Mouse (Mus musculus) hindbrain, embryonic 15.5 days (tissue): ENCODE measurements around the gene Ubxn6. TPM values are rescaled to one million over a fixed set of nuclear protein-coding genes. Genes with fewer than 3 reads are reported as not detected.

Source experiments
- ATAC-seq: fragments of 200-750 bp; cut with Nextera tagmentation; 2 replicates; pipeline ENCODE4 v1.8.0; 2017; ENCODE audit warnings: low read depth, moderate number of reproducible peaks, moderate TSS enrichment; ENCODE audit not compliant: low FRiP score
- H3K27ac ChIP-seq: fragments of 300-500 bp; sonication (generic); replicated peaks from 2 replicates; pipeline ENCODE4 v1.5.1; 2015; ENCODE audit warnings: mild to moderate bottlenecking, inconsistent platforms
- H3K27me3 ChIP-seq: fragments of 300-500 bp; sonication (generic); 2 replicates; pipeline ENCODE4 v1.6.1; 2015; ENCODE audit warnings: control low read depth, inconsistent platforms
- H3K36me3 ChIP-seq: fragments of 300-500 bp; sonication (generic); 2 replicates; pipeline ENCODE4 v1.6.1; 2015; ENCODE audit warnings: control low read depth, inconsistent platforms
- H3K4me1 ChIP-seq: fragments of 300-500 bp; sonication (generic); replicated peaks from 2 replicates; pipeline ENCODE4 v1.6.1; 2015; ENCODE audit warnings: control low read depth, inconsistent platforms
- H3K4me2 ChIP-seq: fragments of 300-500 bp; sonication (generic); 2 replicates; pipeline ENCODE4 v1.6.1; 2015; ENCODE audit warnings: moderate library complexity, mild to moderate bottlenecking, inconsistent platforms
- H3K4me3 ChIP-seq: fragments of 300-500 bp; sonication (generic); 2 replicates; pipeline ENCODE4 v1.5.1; 2015; ENCODE audit warnings: mild to moderate bottlenecking, inconsistent platforms
- H3K9ac ChIP-seq: fragments of 300-500 bp; sonication (generic); 2 replicates; pipeline ENCODE4 v1.6.1; 2015; ENCODE audit warnings: inconsistent platforms
- H3K9me3 ChIP-seq: fragments of 300-500 bp; sonication (generic); 2 replicates; pipeline ENCODE4 v1.6.1; 2016; ENCODE audit warnings: control low read depth, inconsistent platforms
- WGBS: fragments of 180-500 bp; shearing (Covaris S2); methylation state at CpG from one replicate; pipeline ENCODE4 v1.1.7; 2015; 5-methylcytosine and 5-hydroxymethylcytosine counted together
- polyA plus RNA-seq: library from polyadenylated mRNA; unstranded; fragments of >200 nt; fragmentation: Nextera tagmentation; extraction: Ambion mirVana; gene quantifications from 2 replicates; pipeline ENCODE4 v1.2.1, GENCODE M21; 2015

Gene Ubxn6
- polyA plus RNA-seq, 1 experiment from 2014 or later, result 76.1 TPM

DNA sequence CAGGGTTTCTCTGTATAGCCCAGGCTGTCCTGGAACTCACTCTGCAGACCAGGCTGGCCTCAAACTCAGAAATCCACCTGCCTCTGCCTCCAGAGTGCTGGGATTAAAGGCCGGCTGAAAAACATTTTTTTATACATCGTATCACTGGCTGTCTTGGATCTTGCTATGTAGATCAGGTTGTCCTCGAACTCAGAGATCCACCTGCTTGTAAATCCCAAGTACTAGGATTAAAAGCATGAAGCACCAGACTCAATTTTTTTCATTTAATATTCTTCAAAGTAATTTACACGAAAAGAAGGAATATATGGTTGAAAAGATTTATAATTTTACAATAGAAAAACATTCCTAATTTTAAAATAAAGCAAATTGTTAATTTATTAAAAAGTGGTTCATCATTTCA is 35.5 kb downstream of the Ubxn6 start:
- Histone ChIP-seq H3K36me3 (no peaks in the 10 kb centered on the region), H3K27me3 (no peaks in the 10 kb centered on the region), H3K9ac (no peak overlapping the region), H3K4me3 (peak overlapping the region; percentile 77; the same call in 1 of the 2 replicates), H3K9me3 (no peaks in the 10 kb centered on the region), H3K27ac (peak overlapping the region; percentile 79; the same call in 1 of the 2 replicates), H3K4me2 (peak overlapping the region; percentile 92), H3K4me1 (peaks cover 29% of the 10 kb centered on the region)
- ATAC-seq, result no peak
- 86% methylated on average over 4 of the region's 4 CpGs for WGBS

DNA sequence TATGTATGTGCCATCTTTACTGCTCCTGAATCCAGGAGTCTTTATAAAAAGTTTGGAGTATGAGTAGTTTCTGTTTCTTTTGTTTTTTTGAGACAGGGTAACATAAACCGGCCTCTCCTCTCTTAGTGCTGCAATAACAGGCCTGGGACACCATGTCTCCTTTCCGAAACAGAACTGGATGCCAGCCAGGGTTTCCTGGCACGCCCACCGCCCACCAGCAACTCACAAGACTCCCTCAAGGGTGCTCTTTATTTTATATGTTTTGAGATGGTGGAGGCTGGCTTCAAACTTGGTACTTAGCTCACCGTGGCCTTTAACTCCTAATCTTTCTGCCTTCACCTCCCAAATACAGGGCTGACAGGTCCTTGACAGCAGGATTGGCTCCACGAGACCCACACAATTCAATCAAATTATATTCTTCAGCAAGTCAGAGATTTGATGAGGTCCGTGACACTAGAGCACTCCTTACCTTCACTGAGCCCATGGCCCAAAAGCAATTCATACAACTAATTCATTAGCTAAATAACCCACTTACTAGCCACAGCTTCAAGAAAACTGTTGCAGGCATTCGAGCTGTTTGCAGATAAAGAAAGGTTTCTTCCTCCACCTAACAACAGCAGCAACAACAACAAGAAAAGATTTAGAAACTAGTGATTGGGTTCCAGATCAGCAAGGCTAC is 36.1 kb downstream of the Ubxn6 start:
- Histone ChIP-seq H3K4me3 (no peak overlapping the region), H3K36me3 (peaks cover 3% of the 10 kb centered on the region; the same call in 1 of the 2 replicates), H3K9ac (no peak overlapping the region), H3K9me3 (no peaks in the 10 kb centered on the region), H3K27me3 (no peaks in the 10 kb centered on the region), H3K4me1 (peaks cover 34% of the 10 kb centered on the region), H3K27ac (no peak overlapping the region), H3K4me2 (no peak overlapping the region)
- ATAC-seq, result no peak
- 88% methylated on average over 8 of the region's 8 CpGs for WGBS

DNA sequence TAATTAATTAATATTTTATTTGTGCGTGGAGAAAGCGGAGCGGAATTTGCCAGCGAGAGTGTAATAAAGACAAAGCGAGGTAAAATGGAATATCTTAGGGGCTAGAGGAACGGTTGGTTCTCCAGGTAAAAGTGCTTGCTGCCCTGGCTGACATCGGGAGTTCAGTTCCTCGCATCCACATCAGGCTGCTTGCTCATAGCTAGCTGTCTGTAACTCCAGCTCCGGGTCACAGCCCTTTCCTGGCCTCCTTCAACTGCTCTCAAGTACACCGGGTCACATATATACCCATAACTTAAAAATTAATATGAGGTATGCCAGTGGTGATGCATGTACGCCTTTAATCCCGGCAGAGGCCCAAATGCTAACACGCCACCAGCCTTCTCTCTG is 37.9 kb downstream of the Ubxn6 start:
- H3K27me3 ChIP-seq, result no peaks in the 10 kb centered on the region
- no peaks in the 10 kb centered on the region for H3K9me3 ChIP-seq
- no peak overlapping the region; the same call in 1 of the 2 replicates for H3K27ac ChIP-seq
- peak overlapping the region; percentile 62 for H3K4me2 ChIP-seq
- 36% methylated on average over 13 of the region's 13 CpGs for WGBS
- peaks cover 6% of the 10 kb centered on the region; the same call in 1 of the 2 replicates for H3K36me3 ChIP-seq
- ATAC-seq, result peak; percentile 19
- peaks cover 48% of the 10 kb centered on the region for H3K4me1 ChIP-seq
- H3K9ac ChIP-seq, result peak overlapping the region; percentile 3; the same call in 1 of the 2 replicates
- peak overlapping the region; percentile 99 for H3K4me3 ChIP-seq

DNA sequence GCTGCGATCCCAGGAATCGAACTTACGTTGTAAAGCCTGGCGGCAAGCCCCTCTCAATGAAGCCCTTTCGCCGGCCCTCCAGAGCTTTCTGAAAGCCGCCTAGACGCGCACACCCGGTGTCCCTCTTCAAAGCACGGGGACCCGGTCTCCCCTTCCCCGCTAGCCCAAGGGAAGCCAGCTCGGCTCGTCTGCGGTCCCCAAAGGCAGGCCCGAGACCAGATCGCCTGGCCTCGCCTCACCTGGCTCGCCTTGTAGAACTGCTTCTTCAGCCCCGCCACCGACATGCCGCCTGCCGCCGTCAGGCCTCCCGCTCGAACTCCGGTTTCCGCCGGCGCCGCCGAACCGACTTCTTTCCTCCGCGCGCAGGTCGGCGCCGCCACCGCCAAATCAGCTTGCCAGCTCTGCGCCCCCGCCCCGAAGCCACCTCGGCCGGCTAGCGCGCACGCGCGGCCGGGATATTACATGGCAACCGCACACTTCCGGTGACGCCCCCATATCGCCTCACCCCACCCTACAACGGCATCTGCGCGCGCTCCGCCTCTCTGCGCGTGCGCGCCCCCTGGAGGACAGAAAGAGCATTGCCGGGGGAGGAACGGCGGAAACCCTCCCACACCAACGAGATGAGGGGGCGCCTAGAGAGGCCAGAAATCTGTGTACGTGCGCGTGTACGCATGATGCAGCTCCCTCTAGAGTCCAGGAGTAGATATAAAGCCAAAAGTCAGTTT is 38.5 kb downstream of the Ubxn6 start, which contains the start of gene Sh3gl1:
Gene Sh3gl1, minus strand, starts transcription at position 460 of the 725 bp plus-strand sequence.
- Histone ChIP-seq H3K27ac (peak within 1 kb of the TSS; percentile 91), H3K27me3 (no peaks in the 10 kb centered on the region), H3K9ac (peak within 1 kb of the TSS; percentile 98), H3K9me3 (no peaks in the 10 kb centered on the region), H3K4me1 (peaks cover 48% of the 10 kb centered on the region), H3K36me3 (peaks cover 6% of the 10 kb centered on the region; the same call in 1 of the 2 replicates), H3K4me2 (peak within 1 kb of the TSS; percentile 62), H3K4me3 (peak within 1 kb of the TSS; percentile 99)
- peak; percentile 91 for ATAC-seq
- WGBS, result under 1% methylated on average over 74 of the region's 74 CpGs

DNA sequence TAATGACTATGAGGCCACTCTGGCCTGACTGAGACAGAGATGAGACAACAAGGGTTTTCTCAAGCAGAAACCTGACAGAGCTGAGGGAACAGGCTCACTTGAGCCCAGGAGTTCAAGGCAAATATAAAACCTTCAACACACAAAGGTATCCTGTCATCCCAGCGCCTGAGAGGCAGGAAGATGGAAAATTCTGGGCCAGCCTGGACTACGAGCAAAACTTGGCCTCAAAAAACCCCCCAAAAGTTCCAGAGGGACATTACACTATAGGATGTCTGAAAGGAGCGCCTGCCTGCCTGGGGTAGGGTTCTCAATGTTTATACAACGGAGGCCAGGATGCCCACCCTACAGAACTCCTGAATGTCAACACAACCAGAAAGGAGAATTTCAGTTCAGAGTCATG is 39.6 kb downstream of the Ubxn6 start:
- WGBS, result 84% methylated on average over 4 of the region's 4 CpGs
- peak overlapping the region; percentile 99 for H3K4me3 ChIP-seq
- H3K9ac ChIP-seq, result peak overlapping the region; percentile 98
- H3K27me3 ChIP-seq, result no peaks in the 10 kb centered on the region
- H3K27ac ChIP-seq, result no peak overlapping the region
- H3K4me2 ChIP-seq, result peak overlapping the region; percentile 62
- H3K4me1 ChIP-seq, result peaks cover 49% of the 10 kb centered on the region
- no peak for ATAC-seq
- H3K36me3 ChIP-seq, result peaks cover 6% of the 10 kb centered on the region; the same call in 1 of the 2 replicates
- no peaks in the 10 kb centered on the region for H3K9me3 ChIP-seq

DNA sequence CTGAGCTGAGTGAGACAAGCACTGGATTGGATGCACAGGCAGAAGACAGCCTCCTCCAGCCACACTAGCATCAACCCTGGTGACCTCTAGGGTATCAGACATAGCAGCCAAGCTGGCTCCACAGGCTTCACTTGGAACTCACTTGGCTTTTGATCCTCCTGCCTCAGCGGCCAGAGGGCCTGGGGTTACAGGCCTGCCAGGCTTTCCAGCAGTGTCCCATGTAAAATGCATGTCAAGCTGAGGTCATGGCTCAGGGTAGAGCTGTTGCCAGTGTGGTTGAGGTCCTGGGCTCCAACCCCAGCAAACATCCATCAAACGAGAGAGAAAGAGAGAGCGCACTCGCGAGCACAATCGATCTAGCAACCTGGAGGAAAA is 40.1 kb downstream of the Ubxn6 start:
- H3K36me3 ChIP-seq, result peaks cover 6% of the 10 kb centered on the region; the same call in 1 of the 2 replicates
- WGBS, result 87% methylated on average over 6 of the region's 6 CpGs
- no peak overlapping the region for H3K9ac ChIP-seq
- peak overlapping the region; percentile 62; the same call in 1 of the 2 replicates for H3K4me2 ChIP-seq
- H3K4me1 ChIP-seq, result peaks cover 50% of the 10 kb centered on the region
- H3K4me3 ChIP-seq, result no peak overlapping the region; the same call in 1 of the 2 replicates
- no peak overlapping the region for H3K27ac ChIP-seq
- no peaks in the 10 kb centered on the region for H3K27me3 ChIP-seq
- H3K9me3 ChIP-seq, result no peaks in the 10 kb centered on the region
- no peak for ATAC-seq

DNA sequence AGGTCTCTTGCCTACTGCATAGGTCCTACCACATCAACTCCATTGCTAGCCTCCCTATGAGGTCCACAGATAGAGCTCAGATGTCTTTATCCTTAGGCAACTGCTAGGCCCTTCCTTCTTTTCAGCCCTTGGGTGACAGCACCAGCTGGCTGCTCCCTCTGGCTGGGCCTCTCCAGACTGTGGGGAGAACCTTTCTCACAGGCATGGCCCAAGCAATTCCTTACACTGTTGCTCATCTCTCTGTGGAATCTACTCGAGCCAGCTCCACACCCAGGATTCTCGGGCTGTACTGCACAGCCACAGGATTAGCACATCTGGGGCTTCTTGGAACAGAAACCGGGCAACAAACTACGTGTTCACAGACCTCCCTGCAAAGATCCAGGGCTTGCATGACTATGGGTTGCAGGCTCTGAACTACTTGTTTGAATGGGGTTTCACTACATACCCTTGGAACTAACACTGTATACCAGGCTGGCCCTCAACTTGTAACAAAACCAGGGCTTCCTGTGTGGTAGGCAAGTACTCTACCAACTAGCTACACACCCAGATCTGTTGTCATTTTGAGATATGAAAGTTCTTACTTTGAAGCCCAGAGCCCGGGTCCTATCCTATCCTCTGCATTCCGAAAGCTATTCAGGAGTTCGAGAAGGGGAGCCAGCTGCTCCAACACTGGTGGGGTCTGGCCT is 40.6 kb downstream of the Ubxn6 start:
- H3K9ac ChIP-seq, result no peak overlapping the region; the same call in 1 of the 2 replicates
- H3K4me2 ChIP-seq, result no peak overlapping the region
- ATAC-seq, result no peak
- no peak overlapping the region for H3K4me3 ChIP-seq
- 93% methylated on average over 7 of the region's 7 CpGs for WGBS
- H3K36me3 ChIP-seq, result peaks cover 6% of the 10 kb centered on the region; the same call in 1 of the 2 replicates
- H3K4me1 ChIP-seq, result peaks cover 50% of the 10 kb centered on the region
- no peaks in the 10 kb centered on the region for H3K9me3 ChIP-seq
- H3K27me3 ChIP-seq, result no peaks in the 10 kb centered on the region
- no peak overlapping the region for H3K27ac ChIP-seq

DNA sequence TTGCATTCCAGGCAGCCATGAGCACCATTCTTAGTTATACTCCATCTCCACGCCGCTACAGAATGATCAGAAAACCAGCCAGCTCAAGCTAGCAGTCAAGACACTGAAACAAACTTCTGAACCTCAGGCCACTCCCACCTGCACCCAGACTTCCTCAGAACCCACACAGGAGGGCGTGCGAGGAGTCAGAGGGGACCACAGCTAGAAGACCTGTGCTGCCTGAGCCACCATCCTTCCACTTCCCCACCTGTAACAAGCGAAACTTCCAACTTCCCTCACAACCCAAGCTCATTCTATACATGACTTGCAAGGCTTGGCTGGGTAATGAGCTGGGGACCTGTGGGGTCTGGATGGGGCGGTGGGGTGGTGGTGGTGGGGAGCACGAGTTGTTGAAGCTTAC is 42.0 kb downstream of the Ubxn6 start:
- Histone ChIP-seq H3K4me1 (peaks cover 53% of the 10 kb centered on the region), H3K27me3 (no peaks in the 10 kb centered on the region), H3K9ac (no peak overlapping the region), H3K36me3 (peaks cover 9% of the 10 kb centered on the region; the same call in 1 of the 2 replicates), H3K9me3 (no peaks in the 10 kb centered on the region), H3K4me2 (no peak overlapping the region), H3K4me3 (no peak overlapping the region), H3K27ac (no peak overlapping the region)
- 78% methylated on average over 7 of the region's 7 CpGs for WGBS
- ATAC-seq, result no peak

DNA sequence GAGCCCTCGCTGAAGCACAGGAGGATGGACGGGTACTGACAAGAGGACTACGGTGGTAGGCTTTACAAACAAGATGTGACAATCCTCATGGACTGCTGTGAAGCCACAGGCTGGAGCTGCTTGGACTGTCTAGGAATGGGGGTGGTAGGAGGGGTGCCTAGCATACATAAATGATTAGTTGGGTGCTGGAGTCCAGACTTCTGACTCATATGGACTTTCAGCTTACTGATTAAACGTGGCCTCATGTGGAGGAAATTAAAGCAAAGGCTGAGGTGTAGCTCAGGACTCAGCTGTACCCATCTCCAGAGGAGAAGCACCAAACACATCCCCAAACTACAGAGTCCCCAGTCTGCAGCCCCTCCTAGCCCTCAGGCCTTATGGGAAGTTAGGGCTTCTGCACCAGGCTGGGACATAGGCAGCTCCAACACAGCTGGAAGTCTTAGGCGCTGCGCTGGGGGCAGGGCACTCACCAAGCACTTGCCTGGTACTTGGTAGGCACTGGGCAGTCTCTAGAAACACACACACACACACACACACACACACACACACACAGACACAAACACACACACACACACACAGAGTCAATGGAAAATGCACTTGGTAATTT is 42.6 kb downstream of the Ubxn6 start:
- no peak overlapping the region for H3K4me2 ChIP-seq
- H3K4me3 ChIP-seq, result no peak overlapping the region
- no peak overlapping the region for H3K9ac ChIP-seq
- H3K4me1 ChIP-seq, result peaks cover 53% of the 10 kb centered on the region
- 78% methylated on average over 6 of the region's 6 CpGs for WGBS
- H3K36me3 ChIP-seq, result peaks cover 9% of the 10 kb centered on the region; the same call in 1 of the 2 replicates
- H3K27me3 ChIP-seq, result no peaks in the 10 kb centered on the region
- ATAC-seq, result no peak
- no peak overlapping the region for H3K27ac ChIP-seq
- no peaks in the 10 kb centered on the region for H3K9me3 ChIP-seq

DNA sequence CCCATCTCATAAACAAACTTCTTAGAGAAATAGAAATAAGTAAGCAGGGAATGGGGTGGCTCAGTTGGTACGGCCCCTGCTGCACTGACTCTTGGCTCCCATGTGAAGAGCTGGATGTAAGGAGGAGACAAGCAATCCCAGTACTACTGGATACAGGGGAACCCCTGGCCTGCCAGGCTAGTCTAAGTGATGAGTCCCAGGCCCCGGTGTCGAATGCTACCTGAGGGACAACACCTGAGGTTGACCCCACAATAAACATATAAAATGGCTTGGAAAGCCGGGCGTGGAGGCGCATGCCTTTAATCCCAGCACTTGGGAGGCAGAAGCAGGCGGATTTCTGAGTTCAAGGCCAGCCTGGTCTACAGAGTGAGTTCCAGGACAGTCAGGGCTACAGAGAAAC is 43.4 kb downstream of the Ubxn6 start:
- H3K36me3 ChIP-seq, result peaks cover 9% of the 10 kb centered on the region; the same call in 1 of the 2 replicates
- no peak overlapping the region for H3K9ac ChIP-seq
- peaks cover 48% of the 10 kb centered on the region for H3K4me1 ChIP-seq
- no peak for ATAC-seq
- no peak overlapping the region for H3K4me3 ChIP-seq
- no peak overlapping the region for H3K27ac ChIP-seq
- no peak overlapping the region for H3K4me2 ChIP-seq
- no peaks in the 10 kb centered on the region for H3K27me3 ChIP-seq
- WGBS, result 93% methylated on average over 7 of the region's 7 CpGs
- no peaks in the 10 kb centered on the region for H3K9me3 ChIP-seq

DNA sequence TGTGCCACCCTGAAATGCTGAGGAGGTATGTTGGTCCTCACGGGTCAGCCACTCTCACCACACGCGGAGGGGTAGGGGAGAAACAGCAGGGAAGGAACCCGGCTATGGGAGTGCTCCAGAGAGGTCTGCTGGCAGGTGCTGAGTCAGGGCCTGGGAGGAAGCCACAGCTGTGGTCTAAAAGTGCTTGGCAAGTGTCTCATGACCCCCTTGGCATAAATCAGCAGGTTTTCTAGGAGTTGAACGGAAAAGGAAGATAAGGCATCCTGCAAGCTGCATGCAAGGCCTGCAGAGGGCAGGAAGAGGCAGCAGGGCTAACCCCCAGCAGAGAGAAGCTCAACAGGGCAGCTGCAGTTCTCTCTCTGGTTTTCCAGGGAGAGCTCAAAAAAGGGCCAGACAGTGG is 43.9 kb downstream of the Ubxn6 start:
- no peaks in the 10 kb centered on the region for H3K9me3 ChIP-seq
- peaks cover 48% of the 10 kb centered on the region for H3K4me1 ChIP-seq
- no peaks in the 10 kb centered on the region for H3K27me3 ChIP-seq
- H3K36me3 ChIP-seq, result peaks cover 9% of the 10 kb centered on the region; the same call in 1 of the 2 replicates
- no peak overlapping the region for H3K4me2 ChIP-seq
- no peak overlapping the region for H3K4me3 ChIP-seq
- H3K9ac ChIP-seq, result no peak overlapping the region
- ATAC-seq, result no peak
- H3K27ac ChIP-seq, result no peak overlapping the region
- WGBS, result 71% methylated on average over 5 of the region's 5 CpGs
